Mouse (Mus musculus) embryonic facial prominence, embryonic 11.5 days (tissue): Measurements from ENCODE around the gene Midn. TPM values are rescaled to one million over a fixed set of nuclear protein-coding genes. Genes with fewer than 3 reads are reported as not detected.
A peak's percentile ranks its signal among the peaks of the same experiment; 100 is the strongest.

ENCODE experiments used
- ATAC-seq: fragments of 200-750 bp; cut with Nextera tagmentation; replicated peaks from 2 replicates; pipeline ENCODE4 v1.8.0; 2017; ENCODE audit warnings: low read depth; ENCODE audit not compliant: insufficient number of reproducible peaks, low FRiP score, low TSS enrichment
- DNase-seq: peaks from one replicate; pipeline ENCODE4 v3.0.0-alpha.2; 2015; ENCODE audit warnings: low spot score
- H3K27ac ChIP-seq: fragments of 300-500 bp; sonication (generic); replicated peaks from 2 replicates; pipeline ENCODE4 v1.5.1; 2014; ENCODE audit warnings: mild to moderate bottlenecking, low read depth, low read length, control low read depth
- H3K27me3 ChIP-seq: fragments of 300-500 bp; sonication (generic); 2 replicates; pipeline ENCODE4 v1.6.1; 2014; ENCODE audit warnings: mild to moderate bottlenecking, low read length, moderate library complexity, mixed read lengths; ENCODE audit not compliant: control insufficient read depth, insufficient read depth
- H3K36me3 ChIP-seq: fragments of 300-500 bp; sonication (generic); replicated peaks from 2 replicates; pipeline ENCODE4 v1.6.1; 2014; ENCODE audit warnings: low read depth, mild to moderate bottlenecking, low read length, moderate library complexity, mixed read lengths; ENCODE audit not compliant: control insufficient read depth, insufficient read depth
- H3K4me1 ChIP-seq: fragments of 300-500 bp; sonication (generic); 2 replicates; pipeline ENCODE4 v1.6.1; 2014; ENCODE audit warnings: low read length, mixed read lengths; ENCODE audit not compliant: control insufficient read depth, insufficient read depth
- H3K4me2 ChIP-seq: fragments of 300-500 bp; sonication (generic); 2 replicates; pipeline ENCODE4 v1.6.1; 2014; ENCODE audit warnings: low read depth, mild to moderate bottlenecking, control low read depth, low read length, moderate library complexity
- H3K4me3 ChIP-seq: fragments of 300-500 bp; sonication (generic); 2 replicates; pipeline ENCODE4 v1.5.1; 2014; ENCODE audit warnings: low read depth, low read length, control low read depth
- H3K9ac ChIP-seq: fragments of 300-500 bp; sonication (generic); replicated peaks from 2 replicates; pipeline ENCODE4 v1.6.1; 2014; ENCODE audit warnings: mild to moderate bottlenecking, control low read depth, low read length
- H3K9me3 ChIP-seq: fragments of 300-500 bp; sonication (generic); replicated peaks from 2 replicates; pipeline ENCODE4 v1.6.1; 2016; ENCODE audit warnings: mild to moderate bottlenecking, low read length, inconsistent platforms, mixed read lengths; ENCODE audit not compliant: control insufficient read depth
- WGBS: fragments of 180-500 bp; shearing (Covaris S2); extraction: QIAGEN DNeasy Blood & Tissue Kit; methylation state at CpG from one replicate; pipeline ENCODE4 v1.1.7; 2014; 5-methylcytosine and 5-hydroxymethylcytosine counted together
- polyA plus RNA-seq: library from polyadenylated mRNA; unstranded; fragments of >200 nt; fragmentation: Nextera tagmentation; extraction: Ambion mirVana; gene quantifications from 2 replicates; pipeline ENCODE4 v1.2.1, GENCODE M21; 2014

Gene Midn
- polyA plus RNA-seq, 1 experiment from 2014 or later, result 62.1 TPM

DNA sequence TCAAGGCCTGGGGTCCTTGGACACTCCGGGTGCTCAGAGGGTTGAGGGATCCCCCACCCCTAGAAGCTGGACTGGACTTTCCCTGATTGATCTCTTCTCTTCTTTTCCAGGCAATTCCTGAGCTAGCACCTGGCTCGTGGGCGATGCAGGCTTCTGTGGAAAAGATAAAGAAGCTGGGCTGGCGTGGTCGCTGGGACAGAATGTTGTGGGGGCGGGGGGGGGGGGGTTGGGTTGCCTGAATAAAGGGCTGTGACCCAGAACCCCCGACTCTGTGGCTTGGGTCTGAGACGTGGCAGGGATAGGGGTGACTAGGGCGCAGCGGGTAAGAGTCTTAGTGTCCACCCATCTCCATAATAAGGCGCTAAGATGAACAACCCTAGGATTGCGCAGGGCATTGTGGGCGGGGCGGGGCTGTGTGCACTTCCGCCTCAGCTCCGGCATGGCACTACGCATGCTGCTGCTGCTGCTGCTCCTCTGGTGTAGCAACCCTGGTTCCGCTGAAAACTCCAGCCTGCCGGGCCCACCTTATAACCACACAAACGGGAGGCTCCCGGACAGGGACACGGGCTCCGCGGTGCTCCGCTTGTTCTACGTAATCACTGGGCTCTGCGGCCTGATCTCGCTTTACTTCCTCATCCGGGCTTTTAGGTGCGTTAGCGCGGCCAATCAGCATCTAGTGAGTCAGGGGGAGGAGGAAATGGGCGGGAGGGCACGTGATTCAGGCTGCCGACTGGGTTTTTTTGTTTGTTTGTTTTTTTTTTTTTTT lies 24.6 kb downstream of the Midn start, which contains the start of gene 1600002K03Rik:
Gene 1600002K03Rik (plus strand): TSS at position 418 of the 766 bp plus-strand sequence.
- DNase-seq, result peak; percentile 92
- H3K9ac ChIP-seq, result peak within 1 kb of the TSS; percentile 68
- H3K4me3 ChIP-seq, result peak within 1 kb of the TSS; percentile 48
- peak within 1 kb of the TSS; percentile 41; the same call in 1 of the 2 replicates for H3K27ac ChIP-seq
- WGBS, result 9% methylated on average over 34 of the region's 35 CpGs
- peaks cover 12% of the 10 kb centered on the region for H3K36me3 ChIP-seq
- ATAC-seq, result peak; percentile 51
- H3K27me3 ChIP-seq, result no peaks in the 10 kb centered on the region
- H3K9me3 ChIP-seq, result no peaks in the 10 kb centered on the region
- H3K4me1 ChIP-seq, result no peaks in the 10 kb centered on the region; the same call in 1 of the 2 replicates
- peak within 1 kb of the TSS; percentile 81 for H3K4me2 ChIP-seq

DNA sequence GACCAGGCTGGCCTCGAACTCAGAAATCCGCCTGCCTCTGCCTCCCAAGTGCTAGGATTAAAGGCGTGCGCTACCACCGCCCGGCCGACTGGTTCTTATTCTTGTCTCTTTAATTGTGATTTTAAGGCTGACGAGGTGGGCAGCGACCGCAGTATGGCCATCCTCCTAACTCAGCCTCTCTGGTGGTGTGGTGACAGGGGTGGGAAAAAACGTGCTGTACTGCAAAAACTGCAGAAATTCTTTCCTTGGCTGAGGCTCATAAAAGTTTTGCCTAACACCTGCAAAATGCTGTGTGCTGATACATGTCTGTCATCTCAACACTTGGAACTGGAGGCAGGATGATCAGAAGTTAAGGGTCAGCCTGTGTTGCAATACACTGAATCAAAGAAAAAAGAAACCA lies 25.3 kb downstream of the Midn start:
- 14% methylated on average over 11 of the region's 11 CpGs for WGBS
- H3K9ac ChIP-seq, result peak overlapping the region; percentile 7; the same call in 1 of the 2 replicates
- H3K27ac ChIP-seq, result peak overlapping the region; percentile 41; the same call in 1 of the 2 replicates
- peaks cover 12% of the 10 kb centered on the region for H3K36me3 ChIP-seq
- DNase-seq (no peak), ATAC-seq (no peak)
- H3K9me3 ChIP-seq, result no peaks in the 10 kb centered on the region
- peak overlapping the region; percentile 81 for H3K4me2 ChIP-seq
- no peaks in the 10 kb centered on the region; the same call in 1 of the 2 replicates for H3K4me1 ChIP-seq
- H3K4me3 ChIP-seq, result peak overlapping the region; percentile 48
- no peaks in the 10 kb centered on the region for H3K27me3 ChIP-seq

DNA sequence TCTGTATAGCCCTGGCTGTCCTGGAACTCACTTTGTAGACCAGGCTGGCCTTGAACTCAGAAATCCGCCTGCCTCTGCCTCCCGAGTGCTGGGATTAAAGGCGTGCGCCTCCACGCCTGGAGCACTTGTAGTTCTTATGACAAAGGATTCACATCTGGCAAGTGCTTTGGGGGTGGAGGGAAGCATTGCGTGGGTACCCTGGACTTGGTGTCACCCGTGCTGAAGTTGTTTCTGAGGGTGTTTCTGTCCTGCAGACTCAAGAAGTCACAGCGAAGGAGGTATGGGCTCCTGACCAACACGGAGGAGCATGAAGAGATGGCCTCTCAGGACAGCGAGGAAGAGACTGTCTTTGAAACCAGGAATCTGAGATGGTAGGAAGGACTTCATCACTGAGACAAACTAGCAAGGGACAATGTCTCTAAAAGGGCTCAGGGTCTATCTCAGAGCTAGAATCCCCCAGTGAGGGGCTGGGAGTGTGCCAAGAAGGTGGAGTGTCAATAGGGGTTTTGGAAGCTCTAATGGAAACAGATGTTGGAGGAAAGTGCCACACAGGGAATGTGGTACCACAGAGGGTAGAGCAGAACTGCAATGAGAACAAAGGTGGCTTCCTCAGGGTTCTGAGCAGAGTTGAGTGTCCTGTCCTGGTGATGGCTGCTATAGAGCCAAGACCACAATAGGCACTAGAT lies 26.0 kb downstream of the Midn start:
- no peak overlapping the region for H3K9ac ChIP-seq
- H3K4me3 ChIP-seq, result no peak overlapping the region
- DNase-seq (no peak), ATAC-seq (no peak)
- no peaks in the 10 kb centered on the region; the same call in 1 of the 2 replicates for H3K4me1 ChIP-seq
- 84% methylated on average over 10 of the region's 10 CpGs for WGBS
- H3K36me3 ChIP-seq, result peaks cover 12% of the 10 kb centered on the region
- H3K27ac ChIP-seq, result no peak overlapping the region
- H3K27me3 ChIP-seq, result no peaks in the 10 kb centered on the region
- no peak overlapping the region for H3K4me2 ChIP-seq
- H3K9me3 ChIP-seq, result no peaks in the 10 kb centered on the region

GRCm38 (mm10) chr10:80174705-80175104 lies 26.6 kb downstream of the Midn start:
- Histone ChIP-seq H3K27me3 (no peaks in the 10 kb centered on the region), H3K9me3 (no peaks in the 10 kb centered on the region), H3K36me3 (peaks cover 12% of the 10 kb centered on the region), H3K9ac (no peak overlapping the region), H3K4me1 (no peaks in the 10 kb centered on the region; the same call in 1 of the 2 replicates), H3K27ac (no peak overlapping the region), H3K4me3 (no peak overlapping the region), H3K4me2 (no peak overlapping the region)
- WGBS, result 60% methylated on average over 2 of the region's 2 CpGs
- DNase-seq, result peak; percentile 64
- ATAC-seq, result no peak

DNA sequence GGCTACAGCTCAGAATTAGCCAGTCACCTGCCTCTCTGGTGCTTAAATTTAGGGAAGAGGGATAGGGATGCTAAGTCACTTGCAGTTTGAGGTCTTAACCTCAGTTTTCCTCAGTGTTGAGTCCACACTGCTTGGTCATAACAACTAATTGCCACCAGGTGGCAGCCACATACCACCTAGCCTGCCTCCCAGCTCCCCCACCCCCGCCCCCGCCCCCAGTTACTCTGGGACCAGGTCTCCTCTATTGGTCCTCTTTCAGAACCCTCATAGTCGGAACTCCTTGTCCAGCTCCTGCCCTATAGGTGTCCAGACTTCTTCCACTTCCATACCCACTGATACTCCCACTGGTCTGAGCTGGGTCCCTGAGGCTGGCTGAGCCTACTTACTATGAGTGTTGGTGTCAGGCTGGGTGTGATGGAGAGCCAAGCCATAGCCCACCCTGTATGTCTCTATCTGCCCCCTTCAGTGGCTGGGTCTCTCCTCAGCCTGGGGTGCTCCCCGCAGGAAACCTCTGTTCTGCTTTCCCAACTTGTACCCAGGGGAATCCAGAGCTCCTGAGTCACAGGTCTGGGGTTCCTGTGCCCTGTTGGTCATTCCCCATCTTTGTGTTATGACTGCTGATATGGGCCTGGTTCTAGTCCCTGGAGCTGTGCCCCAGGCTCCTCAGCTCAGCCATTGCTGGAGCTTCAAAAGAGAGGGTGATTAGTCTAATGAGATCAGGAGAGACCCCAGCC lies 27.6 kb downstream of the Midn start:
- no peak overlapping the region for H3K4me2 ChIP-seq
- H3K27me3 ChIP-seq, result no peaks in the 10 kb centered on the region
- peaks cover 7% of the 10 kb centered on the region for H3K36me3 ChIP-seq
- no peak overlapping the region for H3K27ac ChIP-seq
- no peaks in the 10 kb centered on the region for H3K9me3 ChIP-seq
- no peak overlapping the region for H3K4me3 ChIP-seq
- no peaks in the 10 kb centered on the region; the same call in 1 of the 2 replicates for H3K4me1 ChIP-seq
- H3K9ac ChIP-seq, result no peak overlapping the region
- ATAC-seq, result no peak
- peak; percentile 74 for DNase-seq
- WGBS, result 16% methylated on average over 4 of the region's 4 CpGs

DNA sequence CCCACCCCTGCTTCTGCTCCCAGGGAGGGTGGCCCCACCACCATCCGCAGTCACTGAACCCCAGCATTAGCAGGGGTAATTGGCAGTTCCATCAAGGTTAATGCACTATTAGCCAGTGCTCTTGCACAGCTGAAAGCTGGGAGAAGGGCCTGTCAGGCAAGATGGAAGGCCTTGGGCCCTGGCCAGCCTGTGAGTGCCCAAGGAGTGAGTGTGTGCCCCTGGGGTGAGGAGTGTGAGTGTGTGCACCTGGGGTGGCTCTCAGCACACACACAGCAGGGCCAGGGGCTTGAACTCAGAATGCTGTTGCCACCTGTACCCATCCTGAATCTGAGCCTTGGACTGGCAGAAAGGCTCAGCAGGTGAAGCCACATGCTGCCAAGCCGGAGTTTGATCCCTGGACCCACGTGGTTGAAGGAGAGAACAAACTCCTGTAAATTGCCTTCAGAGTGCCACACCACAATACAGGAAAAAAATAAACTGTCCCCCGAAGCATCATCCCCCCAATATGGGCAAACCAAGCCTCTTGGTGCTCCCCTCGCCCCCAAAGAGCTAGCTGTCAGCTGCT lies 28.3 kb downstream of the Midn start:
- H3K9ac ChIP-seq, result no peak overlapping the region
- peaks cover 4% of the 10 kb centered on the region for H3K36me3 ChIP-seq
- 75% methylated on average over 5 of the region's 5 CpGs for WGBS
- no peak for ATAC-seq
- no peak overlapping the region for H3K4me3 ChIP-seq
- H3K4me1 ChIP-seq, result peaks cover 2% of the 10 kb centered on the region; the same call in 1 of the 2 replicates
- H3K4me2 ChIP-seq, result no peak overlapping the region
- no peaks in the 10 kb centered on the region for H3K27me3 ChIP-seq
- no peak overlapping the region for H3K27ac ChIP-seq
- no peak for DNase-seq
- H3K9me3 ChIP-seq, result no peaks in the 10 kb centered on the region

DNA sequence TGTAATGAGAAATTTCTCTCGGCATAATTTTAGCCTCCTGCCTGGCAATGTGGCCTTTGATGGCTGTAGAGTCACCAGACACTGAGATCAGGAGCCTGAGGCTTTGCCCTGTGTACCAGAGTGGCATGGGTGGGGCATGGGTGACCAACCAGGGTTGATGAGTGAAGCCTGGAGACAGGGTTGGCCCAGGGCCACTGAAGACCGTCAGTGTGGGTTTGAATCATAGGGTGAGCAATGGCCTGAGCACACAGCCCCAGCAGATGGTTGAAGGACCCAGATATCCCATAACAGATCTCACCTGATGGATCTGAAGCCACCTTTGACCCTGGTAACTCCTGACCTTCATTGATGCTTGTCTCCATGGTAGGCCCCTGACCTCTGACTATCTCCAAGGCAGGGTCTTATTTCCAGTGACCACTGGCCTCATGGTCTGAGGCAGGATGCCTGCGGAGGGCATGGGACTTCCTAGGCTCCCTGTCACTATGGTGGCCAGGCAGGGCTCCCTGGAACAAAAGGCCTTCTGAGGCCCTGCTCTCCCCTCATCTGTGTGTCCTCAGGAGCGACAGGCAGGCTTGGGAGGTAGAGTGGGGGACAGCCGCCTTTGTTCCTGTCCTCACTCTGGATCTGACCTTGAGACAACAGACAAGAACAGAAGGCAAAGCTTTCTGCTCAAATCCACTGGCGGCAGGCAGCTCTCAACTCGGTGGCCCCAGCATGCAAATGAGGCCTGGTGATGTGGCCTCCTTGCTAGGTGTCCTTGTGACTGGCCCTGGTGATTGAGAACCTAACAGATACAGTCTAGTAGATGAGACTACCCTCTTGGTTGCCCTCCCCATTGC lies 29.6 kb downstream of the Midn start:
- no peaks in the 10 kb centered on the region for H3K27me3 ChIP-seq
- peaks cover 2% of the 10 kb centered on the region; the same call in 1 of the 2 replicates for H3K4me1 ChIP-seq
- H3K4me3 ChIP-seq, result no peak overlapping the region
- no peaks in the 10 kb centered on the region for H3K9me3 ChIP-seq
- H3K36me3 ChIP-seq, result no peaks in the 10 kb centered on the region; the same call in 1 of the 2 replicates
- H3K9ac ChIP-seq, result 0 out of 2 replicates have a peak overlapping the region, but pooled peaks have one; percentile 22
- DNase-seq (no peak), ATAC-seq (no peak)
- no peak overlapping the region for H3K4me2 ChIP-seq
- H3K27ac ChIP-seq, result no peak overlapping the region
- 72% methylated on average over 7 of the region's 7 CpGs for WGBS
